Mouse (Mus musculus) lung, postnatal 0 days (tissue): Measurements from ENCODE around the gene Mta3. TPM values are rescaled to one million over a fixed set of nuclear protein-coding genes. Genes with fewer than 3 reads are reported as not detected.
A peak's percentile ranks its signal among the peaks of the same experiment; 100 is the strongest.

Experiments
- ATAC-seq: fragments of 200-750 bp; cut with Nextera tagmentation; 2 replicates; pipeline ENCODE4 v1.8.0; 2017; ENCODE audit warnings: moderate library complexity
- DNase-seq: peaks from one replicate; pipeline ENCODE4 v3.0.0-alpha.2; 2016; ENCODE audit warnings: low spot score
- H3K27ac ChIP-seq: fragments of 300-500 bp; sonication (generic); 2 replicates; pipeline ENCODE4 v1.5.1; 2014; ENCODE audit warnings: antibody characterized with exemption, mild to moderate bottlenecking, low read length, mixed read lengths
- H3K27me3 ChIP-seq: fragments of 300-500 bp; sonication (generic); replicated peaks from 2 replicates; pipeline ENCODE4 v1.6.1; 2014; ENCODE audit warnings: low read length, mixed read lengths; ENCODE audit not compliant: insufficient read depth
- H3K36me3 ChIP-seq: fragments of 300-500 bp; sonication (generic); 2 replicates; pipeline ENCODE4 v1.6.1; 2014; ENCODE audit warnings: low read length, mixed read lengths; ENCODE audit not compliant: insufficient read depth
- H3K4me1 ChIP-seq: fragments of 300-500 bp; sonication (generic); 2 replicates; pipeline ENCODE4 v1.6.1; 2014; ENCODE audit warnings: antibody characterized with exemption, low read depth, low read length, mixed read lengths; ENCODE audit not compliant: insufficient read depth
- H3K4me2 ChIP-seq: fragments of 300-500 bp; sonication (generic); replicated peaks from 2 replicates; pipeline ENCODE4 v1.6.1; 2014; ENCODE audit warnings: low read depth, mild to moderate bottlenecking, low read length, moderate library complexity, mixed read lengths
- H3K4me3 ChIP-seq: fragments of 300-500 bp; sonication (generic); 2 replicates; pipeline ENCODE4 v1.5.1; 2014; ENCODE audit warnings: low read depth, low read length
- H3K9ac ChIP-seq: fragments of 300-500 bp; sonication (generic); replicated peaks from 2 replicates; pipeline ENCODE4 v1.6.1; 2014; ENCODE audit warnings: low read depth, mild to moderate bottlenecking
- H3K9me3 ChIP-seq: fragments of 300-500 bp; sonication (generic); 2 replicates; pipeline ENCODE4 v1.6.1; 2016; ENCODE audit warnings: low read length, mixed read lengths
- CTCF ChIP-seq: IDR thresholded peaks from 2 replicates; pipeline ENCODE4 v1.5.1; 2016; ENCODE audit warnings: antibody characterized with exemption, mild to moderate bottlenecking
- EP300 ChIP-seq: IDR thresholded peaks from 2 replicates; pipeline ENCODE4 v1.6.1; 2016; ENCODE audit warnings: antibody characterized with exemption, mild to moderate bottlenecking, control low read depth
- WGBS: fragments of 180-500 bp; shearing (Covaris S2); extraction: QIAGEN DNeasy Blood & Tissue Kit; methylation state at CpG from one replicate; pipeline ENCODE4 v1.1.7; 2014; 5-methylcytosine and 5-hydroxymethylcytosine counted together
- polyA plus RNA-seq: library from polyadenylated mRNA; unstranded; fragments of >200 nt; fragmentation: Nextera tagmentation; extraction: Ambion mirVana; gene quantifications from 2 replicates; pipeline ENCODE4 v1.2.1, GENCODE M21; 2015

The Mta3 gene
- polyA plus RNA-seq, 1 experiment from 2014 or later: 32.0 TPM

DNA sequence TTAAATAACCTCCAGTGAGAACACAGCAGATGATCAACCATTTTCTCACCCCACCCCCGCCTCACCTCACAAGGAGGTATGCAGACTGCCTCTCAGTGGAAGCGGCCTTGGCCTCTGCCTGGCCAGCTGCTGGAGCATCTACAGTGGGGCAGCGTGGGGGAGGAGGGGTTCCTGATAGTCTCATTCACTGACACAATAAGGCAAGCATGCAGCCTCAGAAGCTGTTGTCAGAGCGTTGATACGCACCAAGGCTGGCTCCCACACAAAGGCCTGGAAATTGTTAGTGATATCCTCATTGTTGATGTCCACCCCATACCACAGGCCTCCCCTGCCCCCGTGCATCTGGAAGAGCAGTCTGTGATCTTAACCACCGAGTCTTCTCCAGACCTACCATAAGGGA lies 137.8 kb downstream of the Mta3 start:
- whole genome bisulfite sequencing: 62% methylated on average over 7 of the region's 7 CpGs
- Histone ChIP-seq H3K9ac (no peak overlapping the region), H3K9me3 (no peaks in the 10 kb centered on the region), H3K4me1 (no peaks in the 10 kb centered on the region), H3K27me3 (no peaks in the 10 kb centered on the region), H3K27ac (no peak overlapping the region), H3K4me3 (no peak overlapping the region), H3K36me3 (no peaks in the 10 kb centered on the region), H3K4me2 (no peak overlapping the region)
- TF ChIP-seq CTCF (no peak), EP300 (no peak)
- ATAC-seq (no peak), DNase-seq (no peak)

DNA sequence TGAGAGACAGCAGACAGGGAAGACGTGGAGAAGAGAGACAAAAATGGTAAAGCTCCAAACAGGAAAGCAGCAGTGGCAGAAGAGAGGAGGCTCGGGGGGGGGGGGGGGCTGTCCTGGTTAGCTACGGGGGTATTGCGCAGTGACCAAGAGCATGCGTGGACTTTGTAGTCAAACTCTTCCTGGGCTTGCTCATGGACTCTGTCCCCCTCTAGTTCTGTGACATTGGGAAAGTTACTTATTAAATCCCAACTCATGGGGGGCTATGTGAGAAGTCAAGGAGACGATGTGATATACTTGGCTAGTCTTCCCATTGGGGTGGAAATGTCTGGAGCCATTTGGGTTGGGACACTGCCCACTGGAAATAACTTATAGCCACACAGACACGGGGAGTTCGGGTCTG lies 139.6 kb downstream of the Mta3 start:
- H3K4me3 ChIP-seq: no peak overlapping the region
- DNase-seq (no peak), ATAC-seq (no peak)
- 69% methylated on average over 6 of the region's 8 CpGs for WGBS
- no peak for TF ChIP-seq EP300
- TF ChIP-seq CTCF: no peak
- H3K4me1 ChIP-seq: no peaks in the 10 kb centered on the region; the same call in 1 of the 2 replicates
- H3K36me3 ChIP-seq: no peaks in the 10 kb centered on the region
- H3K27ac ChIP-seq: no peak overlapping the region
- H3K27me3 ChIP-seq: no peaks in the 10 kb centered on the region
- no peaks in the 10 kb centered on the region for H3K9me3 ChIP-seq
- H3K4me2 ChIP-seq: no peak overlapping the region
- H3K9ac ChIP-seq: no peak overlapping the region

DNA sequence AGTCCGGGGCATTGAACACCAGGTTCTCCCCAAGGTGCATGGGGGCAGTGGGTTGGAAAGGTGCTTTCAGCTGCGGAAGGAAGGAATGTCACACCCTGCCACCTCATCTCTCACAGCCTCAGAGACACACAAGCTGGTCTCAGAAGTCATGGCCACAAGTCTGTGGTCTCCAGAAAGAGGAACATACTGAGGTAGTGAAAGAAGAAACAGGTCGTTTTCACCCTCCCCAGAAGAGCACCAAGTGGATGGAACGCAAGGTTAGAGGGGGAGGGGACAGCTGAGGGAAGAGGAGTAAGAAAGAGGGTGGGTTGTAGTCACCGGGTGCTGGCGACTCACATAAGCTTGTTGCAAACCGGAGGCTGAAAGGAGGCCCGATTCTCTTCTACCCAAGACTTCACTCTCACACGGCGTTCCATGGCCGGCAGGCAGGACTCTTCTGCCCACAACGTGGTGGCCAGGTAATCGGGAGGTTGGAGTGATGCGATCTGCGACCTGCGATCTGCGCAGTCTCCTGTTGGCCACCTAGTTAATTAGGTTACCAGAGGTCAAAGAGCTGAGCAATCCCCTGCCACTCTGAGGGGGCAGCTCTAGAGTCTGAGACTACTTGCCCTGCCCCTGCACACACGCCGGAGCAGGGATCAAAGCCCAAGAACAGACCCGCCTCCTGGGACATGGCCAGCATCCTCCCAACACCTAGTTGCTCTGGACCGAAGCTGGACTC lies 140.5 kb downstream of the Mta3 start:
- peak; percentile 46 for DNase-seq
- no peaks in the 10 kb centered on the region for H3K27me3 ChIP-seq
- ATAC-seq: no peak
- H3K4me1 ChIP-seq: no peaks in the 10 kb centered on the region; the same call in 1 of the 2 replicates
- H3K4me2 ChIP-seq: no peak overlapping the region
- H3K9me3 ChIP-seq: no peaks in the 10 kb centered on the region
- TF ChIP-seq CTCF (no peak), EP300 (no peak)
- no peaks in the 10 kb centered on the region for H3K36me3 ChIP-seq
- 76% methylated on average over 21 of the region's 21 CpGs for WGBS
- H3K27ac ChIP-seq: no peak overlapping the region
- H3K4me3 ChIP-seq: no peak overlapping the region
- no peak overlapping the region for H3K9ac ChIP-seq

DNA sequence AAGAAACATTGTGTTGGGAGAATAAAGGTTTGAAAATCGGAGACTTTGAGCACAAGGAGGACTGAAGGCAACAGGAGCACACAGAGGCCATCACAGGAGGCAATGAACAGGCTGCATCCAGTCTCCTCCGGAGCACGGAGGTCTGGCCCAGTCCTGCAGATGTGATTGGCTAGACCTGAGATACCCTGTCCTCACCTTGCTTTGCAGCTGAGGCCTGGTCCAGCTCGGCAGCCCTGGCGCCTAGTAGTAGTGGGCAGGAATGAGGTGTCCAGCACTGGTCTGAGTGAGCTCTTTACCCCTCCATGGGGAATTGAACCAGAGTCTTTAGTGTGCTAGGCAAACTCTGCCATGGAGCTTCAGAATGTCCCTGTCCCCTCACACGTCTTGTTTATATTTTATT lies 141.1 kb downstream of the Mta3 start:
- Histone ChIP-seq H3K36me3 (no peaks in the 10 kb centered on the region), H3K4me1 (no peaks in the 10 kb centered on the region; the same call in 1 of the 2 replicates), H3K27ac (no peak overlapping the region), H3K4me2 (no peak overlapping the region), H3K9ac (no peak overlapping the region), H3K4me3 (no peak overlapping the region), H3K27me3 (no peaks in the 10 kb centered on the region), H3K9me3 (no peaks in the 10 kb centered on the region)
- TF ChIP-seq EP300: no peak
- TF ChIP-seq CTCF: no peak
- ATAC-seq (no peak), DNase-seq (no peak)
- 84% methylated on average over 6 of the region's 6 CpGs for WGBS

DNA sequence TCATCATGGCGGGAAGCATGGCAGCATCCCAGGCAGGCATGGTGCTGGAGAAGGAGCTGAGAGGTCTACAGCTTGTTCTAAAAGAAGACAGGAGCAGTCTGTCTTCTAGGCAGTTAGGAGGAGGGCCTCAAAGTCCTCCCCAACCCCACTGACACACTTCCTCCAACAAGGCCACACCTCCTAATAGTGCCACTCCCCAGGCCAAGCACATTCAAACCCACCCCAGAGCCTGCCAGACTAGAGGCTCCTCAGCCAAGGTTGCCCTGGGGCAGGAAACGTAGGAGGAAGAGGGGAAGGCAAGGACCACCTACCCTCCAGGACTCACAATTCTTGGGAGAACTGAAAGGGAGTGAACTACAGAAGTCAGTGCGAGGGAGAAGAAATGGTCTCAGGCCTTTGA lies 141.9 kb downstream of the Mta3 start, which contains the start of gene Haao:
Gene Haao (minus strand): TSS at position 149 of the 400 bp plus-strand sequence.
- Histone ChIP-seq H3K9ac (no peak within 1 kb of the TSS), H3K4me3 (no peak within 1 kb of the TSS), H3K9me3 (no peaks in the 10 kb centered on the region), H3K4me1 (no peaks in the 10 kb centered on the region; the same call in 1 of the 2 replicates), H3K27me3 (no peaks in the 10 kb centered on the region), H3K36me3 (no peaks in the 10 kb centered on the region), H3K4me2 (no peak within 1 kb of the TSS), H3K27ac (no peak within 1 kb of the TSS)
- ATAC-seq (0 out of 2 replicates have a peak, but pooled peaks have one; percentile 28), DNase-seq (no peak)
- WGBS: 77% methylated on average over 3 of the region's 3 CpGs
- TF ChIP-seq CTCF: no peak
- no peak for TF ChIP-seq EP300

DNA sequence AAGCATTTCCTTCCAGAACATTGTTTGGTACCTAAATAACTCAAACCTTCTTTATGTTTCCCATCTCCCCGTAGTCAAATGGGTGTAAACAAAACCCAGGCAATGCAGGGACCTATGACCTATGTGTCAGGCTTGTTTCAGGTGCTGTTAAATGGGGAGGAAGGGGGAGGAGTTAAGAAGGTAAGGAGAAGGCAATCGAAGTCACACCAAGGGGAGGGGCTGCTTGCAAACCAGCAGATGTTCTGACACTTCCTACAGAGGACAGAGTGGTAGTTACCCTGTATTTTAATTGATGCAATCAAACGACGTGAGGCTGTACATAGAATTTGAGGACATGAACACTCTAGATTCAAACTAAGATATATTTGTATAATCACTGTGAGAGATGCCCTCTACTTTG lies 142.5 kb downstream of the Mta3 start:
- no peak overlapping the region for H3K9ac ChIP-seq
- no peaks in the 10 kb centered on the region for H3K9me3 ChIP-seq
- H3K36me3 ChIP-seq: no peaks in the 10 kb centered on the region
- H3K27me3 ChIP-seq: no peaks in the 10 kb centered on the region
- 31% methylated on average over 4 of the region's 4 CpGs for WGBS
- DNase-seq: no peak
- H3K4me2 ChIP-seq: no peak overlapping the region
- no peak overlapping the region for H3K4me3 ChIP-seq
- no peak for ATAC-seq
- H3K4me1 ChIP-seq: no peaks in the 10 kb centered on the region; the same call in 1 of the 2 replicates
- TF ChIP-seq EP300 (no peak), CTCF (no peak)
- H3K27ac ChIP-seq: no peak overlapping the region
